Mouse (Mus musculus): ENCODE measurements around the gene Adamts2. TPM values are rescaled to one million over a fixed set of nuclear protein-coding genes. Genes with fewer than 3 reads are reported as not detected.

Gene Adamts2
- total RNA-seq, 2 experiments from 2014 or later = 0.42 TPM; not detected in 1

- no peak for ATAC-seq (replicated peaks; ENCODE audit: low FRiP score, poor library complexity, severe bottlenecking)
Measured at GRCm38 (mm10) chr11:50669542-50670362, 67.9 kb downstream of the Adamts2 start.

- no peak for ATAC-seq (replicated peaks; ENCODE audit: low FRiP score, poor library complexity, severe bottlenecking)
Measured at GRCm38 (mm10) chr11:50670363-50670725, 68.5 kb downstream of the Adamts2 start.

GRCm38 (mm10) chr11:50670881-50671280 lies 69.0 kb downstream of the Adamts2 start:
- ATAC-seq (replicated peaks; ENCODE audit: low FRiP score, poor library complexity, severe bottlenecking) = no peak

GRCm38 (mm10) chr11:50671376-50671775 lies 69.5 kb downstream of the Adamts2 start:
- no peak for ATAC-seq (replicated peaks; ENCODE audit: low FRiP score, poor library complexity, severe bottlenecking)

- no peak for ATAC-seq (replicated peaks; ENCODE audit: low FRiP score, poor library complexity, severe bottlenecking)
Measured at GRCm38 (mm10) chr11:50671820-50672310, 70.0 kb downstream of the Adamts2 start.

GRCm38 (mm10) chr11:50672866-50673265 lies 71.0 kb downstream of the Adamts2 start:
- no peak for ATAC-seq (replicated peaks; ENCODE audit: low FRiP score, poor library complexity, severe bottlenecking)

GRCm38 (mm10) chr11:50673525-50674250 lies 71.8 kb downstream of the Adamts2 start:
- no peak for ATAC-seq (replicated peaks; ENCODE audit: low FRiP score, poor library complexity, severe bottlenecking)

- no peak for ATAC-seq (replicated peaks; ENCODE audit: low FRiP score, poor library complexity, severe bottlenecking)
Measured at GRCm38 (mm10) chr11:50674390-50674789, 72.5 kb downstream of the Adamts2 start.

GRCm38 (mm10) chr11:50678650-50679049 lies 76.8 kb downstream of the Adamts2 start:
- no peak for ATAC-seq (replicated peaks; ENCODE audit: low FRiP score, poor library complexity, severe bottlenecking)

GRCm38 (mm10) chr11:50681940-50682339 lies 80.1 kb downstream of the Adamts2 start:
- ATAC-seq (replicated peaks; ENCODE audit: low FRiP score, poor library complexity, severe bottlenecking) = no peak

- ATAC-seq (replicated peaks; ENCODE audit: low FRiP score, poor library complexity, severe bottlenecking) = no peak
Measured at GRCm38 (mm10) chr11:50683821-50684220, 81.9 kb downstream of the Adamts2 start.

GRCm38 (mm10) chr11:50688584-50688983 lies 86.7 kb downstream of the Adamts2 start:
- ATAC-seq (replicated peaks; ENCODE audit: low FRiP score, poor library complexity, severe bottlenecking) = no peak

GRCm38 (mm10) chr11:50689672-50690071 lies 87.8 kb downstream of the Adamts2 start:
- no peak for ATAC-seq (replicated peaks; ENCODE audit: low FRiP score, poor library complexity, severe bottlenecking)

GRCm38 (mm10) chr11:50699971-50700370 lies 98.1 kb downstream of the Adamts2 start:
- no peak for ATAC-seq (replicated peaks; ENCODE audit: low FRiP score, poor library complexity, severe bottlenecking)

GRCm38 (mm10) chr11:50700496-50700895 lies 98.6 kb downstream of the Adamts2 start:
- ATAC-seq (replicated peaks; ENCODE audit: low FRiP score, poor library complexity, severe bottlenecking) = no peak

GRCm38 (mm10) chr11:50703397-50703796 lies 101.5 kb downstream of the Adamts2 start:
- ATAC-seq (replicated peaks; ENCODE audit: low FRiP score, poor library complexity, severe bottlenecking) = no peak

GRCm38 (mm10) chr11:50704511-50704910 lies 102.6 kb downstream of the Adamts2 start:
- ATAC-seq (replicated peaks; ENCODE audit: low FRiP score, poor library complexity, severe bottlenecking) = no peak

- ATAC-seq (replicated peaks; ENCODE audit: low FRiP score, poor library complexity, severe bottlenecking) = no peak
Measured at GRCm38 (mm10) chr11:50707259-50707658, 105.4 kb downstream of the Adamts2 start.

GRCm38 (mm10) chr11:50713610-50714202 lies 111.8 kb downstream of the Adamts2 start:
- ATAC-seq (replicated peaks; ENCODE audit: low FRiP score, poor library complexity, severe bottlenecking) = no peak

- no peak for ATAC-seq (replicated peaks; ENCODE audit: low FRiP score, poor library complexity, severe bottlenecking)
Measured at GRCm38 (mm10) chr11:50715091-50715490, 113.2 kb downstream of the Adamts2 start.
